Comparison of ENCODE assay signal across 15 mouse cellular contexts in genomic region chr9:24306990-24307389, GRCm38 (mm10).
"Had no signal": no experiment of that assay in that cellular context is flagged by ENCODE, and none has a peak within 500 bp of the region (broad histone marks: within the 10 kb centered on the region; RNA-seq: fewer than 3 reads in every experiment).

No protein-coding gene starts in this region.

- H3K4me3 ChIP-seq: layer of hippocampus, adult 2 months; left cerebral cortex, adult 2 months; liver, embryonic 13.5 days had no signal

- H3K9ac ChIP-seq: liver, embryonic 13.5 days had no signal

- DNase-seq: kidney, adult 2 months; kidney, postnatal 25 days; layer of hippocampus, postnatal 36 days; liver, embryonic 13.5 days; lung, adult 2 months; lung, postnatal 14 days; thymus, adult 2 months; thymus, postnatal 14 days; thymus, postnatal 4 days had no signal

- H3K27ac ChIP-seq: kidney, postnatal 0 days; layer of hippocampus, adult 2 months; left cerebral cortex, adult 2 months; liver, embryonic 13.5 days; macrophage; stomach, postnatal 0 days had no signal

- ATAC-seq: intestine, postnatal 0 days had no signal

- H3K27me3 ChIP-seq: liver, embryonic 13.5 days had no signal

- H3K4me2 ChIP-seq: liver, embryonic 13.5 days had no signal

- H3K4me1 ChIP-seq: liver, embryonic 13.5 days had no signal

- H3K36me3 ChIP-seq: liver, embryonic 13.5 days had no signal

- H3K9me3 ChIP-seq: liver, embryonic 13.5 days had no signal
